Comparison of ENCODE assay signal across 11 mouse cellular contexts in the genomic region with DNA sequence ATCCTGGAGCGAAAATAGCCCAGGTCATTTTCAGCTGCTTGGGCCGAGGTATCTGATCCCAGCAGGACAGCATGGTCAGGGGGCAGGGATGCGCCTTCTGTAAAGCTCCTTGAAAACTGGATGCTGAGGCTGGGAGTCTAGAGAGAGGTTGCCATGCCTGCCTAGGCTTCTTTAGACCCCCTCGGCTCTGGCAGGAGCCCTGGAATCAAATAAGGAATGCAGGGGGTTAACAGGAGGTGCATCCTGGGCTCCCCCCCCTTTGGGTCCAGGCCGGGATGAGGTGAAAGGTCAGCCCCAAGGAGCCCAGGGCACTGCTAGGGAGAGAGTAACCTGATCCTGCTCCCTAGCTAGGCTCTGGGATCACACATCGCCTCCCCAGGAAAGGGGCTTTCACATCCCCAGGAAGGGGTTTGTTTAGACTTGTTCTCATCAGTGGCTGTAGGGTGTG. TPM values are rescaled to one million over a fixed set of nuclear protein-coding genes. Genes with fewer than 3 reads are reported as not detected.
DNase-seq lines count a peak whose midpoint lies in the region; ATAC-seq and TF ChIP-seq lines count a peak whose summit lies in the region.
"Had no signal": no experiment of that assay in that cellular context is flagged by ENCODE, and none has a peak within 500 bp of the region (broad histone marks: within the 10 kb centered on the region; RNA-seq: fewer than 3 reads in every experiment).

No protein-coding gene starts in this region.

- no peaks in the 10 kb centered on the region for H3K27me3 ChIP-seq in heart, embryonic 12.5 days (replicated peaks)
- H3K27me3 ChIP-seq in lung, postnatal 0 days (replicated peaks; ENCODE audit: insufficient read depth, low read length), result no peaks in the 10 kb centered on the region
- peaks cover 39% of the 10 kb centered on the region for H3K27me3 ChIP-seq in midbrain, embryonic 12.5 days
- H3K27me3 ChIP-seq: CH12.LX had no signal

- WGBS in heart, embryonic 12.5 days, result 21% methylated on average over 6 of the region's 6 CpGs
- 37% methylated on average over 6 of the region's 6 CpGs for WGBS in lung, postnatal 0 days
- WGBS in midbrain, embryonic 12.5 days, result 6% methylated on average over 6 of the region's 6 CpGs

- H3K9ac ChIP-seq in heart, embryonic 12.5 days, result peak overlapping the region; percentile 59; the same call in 1 of the 2 replicates
- 0 out of 2 replicates have a peak overlapping the region, but pooled peaks have one; percentile 26 for H3K9ac ChIP-seq in lung, postnatal 0 days (replicated peaks; ENCODE audit: low read depth)
- H3K9ac ChIP-seq in midbrain, embryonic 12.5 days (replicated peaks), result peak overlapping the region; percentile 37; the same call in 1 of the 2 replicates

- H3K27ac ChIP-seq in heart, embryonic 12.5 days (ENCODE audit: poor library complexity, severe bottlenecking), result peak overlapping the region; percentile 92
- peak overlapping the region; percentile 69 for H3K27ac ChIP-seq in lung, postnatal 0 days (ENCODE audit: low read length)
- 0 out of 2 replicates have a peak overlapping the region, but pooled peaks have one; percentile 27 for H3K27ac ChIP-seq in midbrain, embryonic 12.5 days (replicated peaks)
- H3K27ac ChIP-seq: macrophage had no signal

- no peak overlapping the region for H3K4me3 ChIP-seq in heart, embryonic 12.5 days
- no peak overlapping the region for H3K4me3 ChIP-seq in lung, postnatal 0 days (ENCODE audit: low read depth, low read length)
- no peak overlapping the region for H3K4me3 ChIP-seq in midbrain, embryonic 12.5 days

- H3K36me3 ChIP-seq in heart, embryonic 12.5 days, result no peaks in the 10 kb centered on the region
- H3K36me3 ChIP-seq in lung, postnatal 0 days (ENCODE audit: insufficient read depth, low read length), result no peaks in the 10 kb centered on the region
- H3K36me3 ChIP-seq in midbrain, embryonic 12.5 days, result no peaks in the 10 kb centered on the region

- no peak for ATAC-seq in heart, embryonic 12.5 days (ENCODE audit: insufficient number of reproducible peaks, low FRiP score)
- ATAC-seq in lung, postnatal 0 days, result no peak
- no peak for ATAC-seq in midbrain, embryonic 12.5 days (ENCODE audit: low FRiP score, low read depth)
- ATAC-seq in cerebellum, adult (ENCODE audit: insufficient number of reproducible peaks, low FRiP score, low TSS enrichment), result no peak
- ATAC-seq: inflammation-experienced regulatory T-cells, adult 6 months had no signal

- H3K9me3 ChIP-seq in heart, embryonic 12.5 days (replicated peaks), result no peaks in the 10 kb centered on the region
- no peaks in the 10 kb centered on the region for H3K9me3 ChIP-seq in lung, postnatal 0 days (ENCODE audit: low read length)
- no peaks in the 10 kb centered on the region for H3K9me3 ChIP-seq in midbrain, embryonic 12.5 days

- no peak for DNase-seq in heart, adult 11 months
- DNase-seq in lung, postnatal 0 days (ENCODE audit: low spot score), result no peak
- DNase-seq in lung, postnatal 25 days (ENCODE audit: low spot score), result no peak
- DNase-seq in frontal cortex, postnatal 36 days (ENCODE audit: low spot score in 2 of 2), result no peak
- no peak for DNase-seq in right cerebral cortex, postnatal 25 days

- H3K4me2 ChIP-seq in heart, embryonic 12.5 days, result peak overlapping the region; percentile 100
- H3K4me2 ChIP-seq in lung, postnatal 0 days (replicated peaks; ENCODE audit: low read depth, low read length), result no peak overlapping the region; the same call in 1 of the 2 replicates
- H3K4me2 ChIP-seq in midbrain, embryonic 12.5 days (replicated peaks), result no peak overlapping the region; the same call in 1 of the 2 replicates

- no peak for TF ChIP-seq CTCF in lung, postnatal 0 days (IDR thresholded peaks at IDR 0.05)

- H3K4me1 ChIP-seq in heart, embryonic 12.5 days (replicated peaks), result peaks cover 100% of the 10 kb centered on the region
- peaks cover 70% of the 10 kb centered on the region for H3K4me1 ChIP-seq in lung, postnatal 0 days (ENCODE audit: insufficient read depth, low read depth, low read length)
- peaks cover 99% of the 10 kb centered on the region for H3K4me1 ChIP-seq in midbrain, embryonic 12.5 days

- TF ChIP-seq EP300 in lung, postnatal 0 days (IDR thresholded peaks at IDR 0.05), result no peak

RNA-seq across cellular contexts. Expression of gene Ahdc1, which starts 33.6 kb away (rescaled TPM):
- polyA plus RNA-seq in heart, embryonic 12.5 days (2016; fragmentation: Nextera tagmentation; extraction: Ambion mirVana), result 11.6 and 11.7 TPM in 2 replicates
- polyA plus RNA-seq in lung, postnatal 0 days (2015; fragmentation: Nextera tagmentation; extraction: Ambion mirVana), result 3.9 and 4.4 TPM in 2 replicates
- polyA plus RNA-seq in midbrain, embryonic 12.5 days (2016; fragmentation: Nextera tagmentation; extraction: Ambion mirVana), result 8.9 and 9.1 TPM in 2 replicates

Comparison
In these comparisons a context has a peak if more than half of its experiments do, and no peak if none do; other contexts are left out.
1. H3K27ac ChIP-seq: peak in every context shown above with its lines; median percentile 92 in heart, embryonic 12.5 days; 69 in lung, postnatal 0 days; 27 in midbrain, embryonic 12.5 days.